Mouse (Mus musculus) heart, postnatal 25 days (tissue): ENCODE data around the gene Itgb8. TPM values are rescaled to one million over a fixed set of nuclear protein-coding genes. Genes with fewer than 3 reads are reported as not detected.

ENCODE experiments used
- DNase-seq: peaks from one replicate; pipeline ENCODE4 v3.0.0; 2022; ENCODE audit warnings: low spot score
- intact Hi-C: fragments of 180-260 bp; cut with DNase I; formaldehyde crosslinking; loops from one replicate; pipeline ENCODE4 v1.15.1; 2025
- total RNA-seq, 2 experiments: library from RNA; stranded (reverse); gene quantifications; 2 replicates each; pipeline ENCODE4 v1.2.3; 2021

Itgb8 gene
- total RNA-seq, 2 experiments from 2014 or later: 1.2 to 1.8 TPM

DNA sequence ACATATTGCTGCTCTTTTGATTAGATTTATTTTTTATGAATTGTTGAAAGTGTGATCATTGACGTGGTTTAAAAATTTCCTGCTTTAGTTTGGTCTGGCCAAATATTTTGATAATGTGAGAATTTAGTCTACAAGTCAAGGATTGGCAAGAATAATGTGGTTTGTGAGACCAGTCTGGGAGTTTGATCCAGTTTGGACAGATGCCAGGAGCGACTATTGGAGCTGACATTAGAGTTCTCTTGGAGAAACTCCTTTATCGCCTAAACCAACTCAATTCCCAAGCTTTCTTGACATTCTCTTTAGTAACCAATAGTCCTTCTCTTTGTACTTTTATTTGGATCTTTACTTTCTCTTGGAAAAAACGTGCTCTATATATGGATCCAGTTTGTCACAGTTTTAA, 83.0 kb downstream of the Itgb8 start:
- intact Hi-C loops: no loop called here
- no peak for DNase-seq

DNA sequence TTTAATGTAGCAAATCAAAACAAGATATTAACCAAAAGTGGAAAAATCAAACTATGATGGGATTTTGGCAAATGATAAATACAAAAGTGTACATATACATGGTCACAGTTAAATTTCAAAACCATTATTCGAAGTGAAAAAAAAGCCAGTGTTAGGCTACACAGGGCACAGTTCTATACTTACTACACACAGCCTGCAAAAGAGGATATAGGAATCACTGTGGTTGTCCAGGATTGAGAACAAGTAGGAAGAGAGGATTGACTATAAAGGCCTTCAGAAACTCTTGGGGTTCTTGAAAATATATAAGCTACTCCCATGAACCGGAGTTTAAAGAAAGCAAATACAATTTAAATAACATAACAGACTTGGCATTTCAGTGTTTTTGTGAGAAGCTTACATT, 87.6 kb downstream of the Itgb8 start:
- intact Hi-C loops: no loop called here
- DNase-seq: no peak

GRCm38 (mm10) chr12:119147753-119148152, 90.8 kb downstream of the Itgb8 start:
- intact Hi-C loops: no loop called here
- DNase-seq: no peak

DNA sequence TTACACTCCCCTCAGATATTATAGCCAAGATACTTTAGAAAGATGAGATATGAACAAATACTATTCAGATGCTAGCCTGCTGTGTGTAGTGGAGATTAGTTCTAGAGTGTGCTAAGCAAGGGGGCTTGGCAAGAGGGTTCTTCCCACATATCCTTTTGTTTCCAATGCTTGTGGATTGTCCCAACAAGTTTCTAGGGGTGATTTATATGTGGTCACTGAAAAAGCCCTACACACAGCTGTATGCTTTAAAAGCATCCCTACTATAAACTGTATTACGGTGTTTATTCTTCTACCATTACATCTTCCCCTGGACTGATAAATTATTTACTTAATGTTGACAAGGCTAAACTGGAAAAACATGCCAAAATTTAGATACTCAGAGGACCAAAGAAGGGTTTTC, 92.6 kb downstream of the Itgb8 start:
- no peak for DNase-seq
- intact Hi-C loops: no loop called here

- intact Hi-C loops: no loop called here
- DNase-seq: no peak
These were observed 100.7 kb downstream of the Itgb8 start for GRCm38 (mm10) chr12:119137946-119138345.

GRCm38 (mm10) chr12:119113522-119114135, 125.0 kb downstream of the Itgb8 start:
- intact Hi-C loops: no loop called here
- no peak for DNase-seq

DNA sequence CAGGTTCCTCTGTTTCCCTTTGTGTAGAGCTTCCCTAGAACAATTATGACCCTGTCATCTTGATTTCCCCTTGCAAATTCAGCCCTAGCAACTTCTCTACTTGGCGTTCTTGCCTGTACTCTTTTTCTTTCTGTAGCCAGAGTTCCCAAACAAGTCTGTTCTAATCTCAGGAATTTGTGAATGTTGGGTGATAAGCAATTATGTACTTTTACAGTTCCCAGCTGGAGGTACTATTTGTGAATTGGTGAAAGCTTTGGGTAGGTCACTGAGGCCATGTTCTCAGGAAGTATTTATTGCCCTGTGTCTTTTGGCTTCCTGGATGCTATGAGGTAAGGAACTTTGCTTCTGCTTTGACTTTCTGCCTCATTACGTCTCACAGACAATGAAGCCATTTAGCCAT, 128.5 kb downstream of the Itgb8 start:
- no peak for DNase-seq
- intact Hi-C loops: no loop called here

Other genes with a start within 250 kb of the Itgb8 start
- not detected for gene Macc1, start 75.5 kb upstream of the Itgb8 start, total RNA-seq